Comparison of ENCODE assay signal across 15 mouse cellular contexts in the genomic region with DNA sequence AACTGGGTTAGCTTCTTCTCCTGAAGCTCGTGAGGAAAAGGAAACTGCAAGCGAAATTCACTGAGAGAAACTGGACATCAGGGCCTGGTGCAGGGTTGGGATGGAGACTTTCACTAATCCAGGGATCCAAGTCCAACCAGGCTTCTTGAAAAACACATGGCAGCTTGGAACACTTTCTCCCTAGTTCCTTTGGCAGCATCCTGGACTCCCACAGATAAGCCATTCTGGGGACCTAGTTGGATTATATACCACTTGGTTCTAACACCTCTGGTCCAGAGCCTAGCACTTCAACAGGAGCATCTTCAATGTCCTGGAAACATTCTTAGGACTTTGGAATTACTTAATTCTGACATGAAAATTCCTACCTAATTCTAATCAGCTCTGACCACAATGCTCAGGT.
"Had no signal": no experiment of that assay in that cellular context is flagged by ENCODE, and none has a peak within 500 bp of the region (broad histone marks: within the 10 kb centered on the region; RNA-seq: fewer than 3 reads in every experiment).

No protein-coding gene starts in this region.

- H3K27ac ChIP-seq: neural tube, embryonic 15.5 days; stomach, embryonic 15.5 days; stomach, postnatal 0 days had no signal

- DNase-seq: retina, postnatal 1 day; right cerebral cortex, adult 18-20 months; right cerebral cortex, postnatal 14 days; right cerebral cortex, postnatal 25 days; right cerebral cortex, postnatal 4 days; spleen, adult 18-20 months; thymus, adult 18-20 months; thymus, adult 2 months; thymus, postnatal 14 days; thymus, postnatal 25 days; thymus, postnatal 36 days; thymus, postnatal 4 days had no signal

- H3K4me3 ChIP-seq: neural tube, embryonic 15.5 days; stomach, embryonic 15.5 days had no signal
